Mouse (Mus musculus) adrenal gland, postnatal 36 days (tissue): ENCODE results near the gene Atad5. TPM values are rescaled to one million over a fixed set of nuclear protein-coding genes. Genes with fewer than 3 reads are reported as not detected.
A peak's percentile ranks its signal among the peaks of the same experiment; 100 is the strongest.
"Not testable (repeated sequence)": the region's sequence is repeated elsewhere in the genome, so short reads cannot be mapped to it uniquely, and the experiment has no call there.

Experiments used
- DNase-seq, 2 experiments: peaks; one replicate each; pipeline ENCODE4 v3.0.0; 2021; ENCODE audit warnings: mixed read lengths in 1 of 2
- total RNA-seq, 2 experiments: library from RNA; stranded (reverse); gene quantifications; 2 replicates each; pipeline ENCODE4 v1.2.3; 2021

The Atad5 gene
- total RNA-seq, 2 experiments from 2014 or later = 2.2 to 2.3 TPM

DNA sequence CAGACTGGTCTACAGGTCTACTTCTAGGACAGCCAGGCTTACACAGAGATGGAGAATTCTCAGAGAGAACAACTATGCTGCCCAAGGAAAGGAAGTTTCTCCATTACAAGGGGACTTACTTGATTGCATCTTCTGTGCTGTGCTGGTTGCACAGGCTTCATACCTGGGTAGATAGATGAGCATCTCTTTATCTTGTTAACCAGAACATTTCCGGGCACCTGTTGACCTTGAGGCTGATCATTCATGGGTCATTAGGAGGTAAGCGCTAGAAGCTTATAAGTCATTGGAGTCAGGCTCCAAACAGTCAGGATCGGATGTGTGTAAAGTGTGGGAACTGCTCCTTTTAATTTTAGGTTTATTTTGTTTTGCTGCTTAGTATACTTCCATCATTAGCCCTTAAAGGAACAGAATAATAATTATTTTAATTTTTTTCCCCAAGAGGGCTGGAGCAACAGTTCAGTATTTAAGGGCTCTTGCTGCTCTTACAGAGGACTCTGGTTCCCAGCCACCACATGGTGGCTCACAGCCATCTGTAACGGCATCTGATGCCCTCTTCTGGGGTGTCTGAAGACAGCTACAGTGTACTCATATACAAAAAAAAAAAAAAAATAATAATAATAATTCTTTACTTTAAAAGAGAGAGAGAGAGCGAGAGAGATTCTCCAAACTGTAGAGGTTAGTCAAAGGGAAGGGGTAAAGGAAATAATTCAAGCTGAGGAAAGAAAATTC lies 92.0 kb downstream of the Atad5 start:
- DNase-seq = no peak

DNA sequence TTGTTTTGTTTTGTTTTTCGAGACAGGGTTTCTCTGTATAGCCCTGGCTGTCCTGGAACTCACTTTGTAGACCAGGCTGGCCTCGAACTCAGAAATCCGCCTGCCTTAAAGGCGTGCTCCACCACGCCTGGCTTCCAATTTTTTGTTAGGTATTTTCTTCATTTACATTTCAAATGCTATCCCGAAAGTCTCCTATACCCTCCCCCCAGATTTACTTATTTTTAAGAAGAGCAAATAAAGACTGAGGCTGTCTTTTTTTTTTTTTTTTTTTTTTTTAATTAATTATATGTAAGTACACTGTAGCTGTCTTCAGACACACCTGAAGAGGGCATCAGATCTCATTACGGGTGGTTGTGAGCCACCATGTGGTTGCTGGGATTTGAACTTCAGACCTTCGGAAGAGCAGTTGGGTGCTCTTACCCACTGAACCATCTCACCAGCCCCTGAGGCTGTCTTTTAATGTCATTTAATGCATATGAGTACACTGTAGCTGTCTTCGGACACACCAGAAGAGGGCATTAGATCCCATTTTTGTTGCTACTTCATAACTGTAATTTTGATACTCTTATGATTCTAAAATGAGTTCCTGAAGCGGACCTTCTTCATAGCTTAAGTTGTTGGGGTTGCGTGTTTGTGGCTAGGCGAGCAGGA lies 94.0 kb downstream of the Atad5 start:
- not testable (repeated sequence) for DNase-seq

DNA sequence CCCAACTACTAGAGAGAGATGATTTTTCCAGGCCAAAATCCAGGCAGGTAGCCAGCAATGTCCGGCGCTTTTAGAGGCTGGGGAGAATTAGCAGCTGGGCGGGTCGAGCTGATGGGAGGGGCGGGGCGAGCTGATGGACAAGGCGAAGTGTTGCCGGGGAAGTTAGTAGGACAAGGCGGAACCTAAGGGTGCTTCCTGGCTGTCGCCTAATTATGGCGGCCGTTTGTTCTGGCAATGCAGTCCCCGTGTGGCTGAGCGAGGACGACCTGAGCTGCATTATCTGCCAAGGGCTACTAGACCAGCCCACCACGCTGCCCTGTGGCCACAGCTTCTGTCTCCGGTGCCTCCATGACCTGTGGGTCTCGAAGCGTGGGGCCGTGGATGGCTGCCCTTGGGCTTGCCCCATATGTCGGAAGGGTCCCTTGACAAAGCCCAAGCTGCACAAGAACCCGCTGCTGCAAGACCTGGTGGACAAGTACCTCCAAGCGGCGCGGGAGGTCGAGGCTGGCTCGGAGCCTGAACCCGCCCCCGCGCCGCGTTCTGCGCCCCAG lies 94.6 kb downstream of the Atad5 start, which contains the start of gene Rnf135:
TSS of gene Rnf135 (plus strand) at position 147 of the 551 bp plus-strand sequence.
- DNase-seq = peak; percentile 95 to 97

DNA sequence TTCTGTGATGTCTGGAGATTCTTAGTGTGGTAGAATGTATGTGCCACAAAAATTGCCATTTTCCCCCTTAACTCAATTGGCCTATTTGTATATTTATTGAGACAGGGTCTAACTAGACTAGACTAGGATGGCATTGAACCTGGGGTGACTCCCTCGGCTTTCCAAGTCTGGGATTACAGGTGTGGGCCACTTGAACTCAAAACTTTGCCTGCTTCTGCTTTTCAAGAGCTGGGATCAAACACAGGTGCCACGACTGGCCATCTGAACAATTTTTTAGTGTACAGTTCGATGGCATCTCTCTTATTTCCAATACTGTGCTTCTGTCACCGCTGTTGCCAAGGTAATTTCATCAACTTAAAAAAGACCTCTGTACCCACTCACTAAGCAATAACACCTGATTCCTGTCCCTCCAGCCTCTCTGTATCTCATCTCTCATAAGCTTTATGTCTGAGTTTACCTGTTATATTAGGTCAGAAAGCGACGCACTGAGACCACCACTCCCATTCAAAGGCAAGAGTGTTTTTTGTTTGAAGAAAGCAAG lies 95.4 kb downstream of the Atad5 start:
- no peak for DNase-seq

Other genes with a start within 250 kb of the Atad5 start
- 10 to 100 TPM; 39.8 to 41.7 TPM for gene Utp6, start 127.0 kb upstream of the Atad5 start, total RNA-seq
- 10 to 100 TPM; 44.1 to 56.8 TPM for gene Suz12, start 96.3 kb upstream of the Atad5 start, total RNA-seq
- 10 to 100 TPM; 15.6 to 15.8 TPM for gene Crlf3, start 8.4 kb upstream of the Atad5 start, total RNA-seq
- gene Tefm, start 52.8 kb downstream of the Atad5 start, total RNA-seq = 10 to 100 TPM; 11.0 to 19.0 TPM
- gene Adap2, start 64.7 kb downstream of the Atad5 start, total RNA-seq = 10 to 100 TPM in 1 of 2 experiments, 1 to 10 TPM in 1; 9.6 to 10.3 TPM
- 10 to 100 TPM in 1 of 2 experiments, 1 to 10 TPM in 1; 6.9 to 13.3 TPM for gene Rnf135, start 94.5 kb downstream of the Atad5 start, total RNA-seq
- 10 to 100 TPM; 68.9 to 86.2 TPM for gene Rhot1, start 119.6 kb downstream of the Atad5 start, total RNA-seq
- 1 to 10 TPM; 3.0 to 3.3 TPM for gene Rhbdl3, start 211.5 kb downstream of the Atad5 start, total RNA-seq